Mouse (Mus musculus) spleen, adult 12 weeks (tissue): ENCODE results near the gene Ip6k3.

ENCODE experiments used
- DNase-seq: peaks from one replicate; pipeline ENCODE4 v3.0.0; 2022; ENCODE audit warnings: low spot score

Gene Ip6k3

GRCm38 (mm10) chr17:27167545-27167944, at the start of gene Ip6k3:
Ip6k3 (minus strand) TSS chr17:27167795.
- DNase-seq: no peak

- DNase-seq: no peak
These were observed 45.4 kb upstream of the Ip6k3 start for GRCm38 (mm10) chr17:27212768-27213525.

- DNase-seq: no peak
These were observed 44.4 kb upstream of the Ip6k3 start for GRCm38 (mm10) chr17:27212006-27212405.

- no peak for DNase-seq
These were observed 39.6 kb upstream of the Ip6k3 start for GRCm38 (mm10) chr17:27207113-27207707.

- DNase-seq: peak; percentile 95
These were observed 36.7 kb upstream of the Ip6k3 start, which contains the start of gene Lemd2 for GRCm38 (mm10) chr17:27204075-27204909. Lemd2 (minus strand) TSS chr17:27204469.

GRCm38 (mm10) chr17:27203358-27204074, 35.9 kb upstream of the Ip6k3 start:
- DNase-seq: peak; percentile 52

- DNase-seq: no peak
These were observed 35.3 kb upstream of the Ip6k3 start for GRCm38 (mm10) chr17:27202919-27203357.

- no peak for DNase-seq
These were observed 34.4 kb upstream of the Ip6k3 start for GRCm38 (mm10) chr17:27201981-27202380.

GRCm38 (mm10) chr17:27200801-27201200, 33.2 kb upstream of the Ip6k3 start:
- DNase-seq: no peak

GRCm38 (mm10) chr17:27199864-27200263, 32.3 kb upstream of the Ip6k3 start:
- DNase-seq: no peak

- DNase-seq: no peak
These were observed 31.6 kb upstream of the Ip6k3 start for GRCm38 (mm10) chr17:27199205-27199604.

GRCm38 (mm10) chr17:27196206-27196605, 28.6 kb upstream of the Ip6k3 start:
- DNase-seq: no peak

- DNase-seq: peak; percentile 27
These were observed 26.9 kb upstream of the Ip6k3 start for GRCm38 (mm10) chr17:27194258-27195185.

GRCm38 (mm10) chr17:27191804-27192203, 24.2 kb upstream of the Ip6k3 start:
- no peak for DNase-seq

GRCm38 (mm10) chr17:27191189-27191588, 23.6 kb upstream of the Ip6k3 start:
- DNase-seq: no peak

- DNase-seq: peak; percentile 57
These were observed 22.1 kb upstream of the Ip6k3 start for GRCm38 (mm10) chr17:27189640-27190216.

GRCm38 (mm10) chr17:27188883-27189282, 21.3 kb upstream of the Ip6k3 start:
- no peak for DNase-seq

GRCm38 (mm10) chr17:27187059-27187458, 19.5 kb upstream of the Ip6k3 start:
- no peak for DNase-seq

- DNase-seq: no peak
These were observed 18.5 kb upstream of the Ip6k3 start for GRCm38 (mm10) chr17:27186068-27186467.

- no peak for DNase-seq
These were observed 16.2 kb upstream of the Ip6k3 start for GRCm38 (mm10) chr17:27183667-27184292.
